Mouse (Mus musculus): ENCODE data around the gene Lamtor2. TPM values are rescaled to one million over a fixed set of nuclear protein-coding genes. Genes with fewer than 3 reads are reported as not detected.

The Lamtor2 gene
- polyA plus RNA-seq, 1 experiment from 2014 or later, result 182 TPM

- H3K4me2 ChIP-seq (replicated peaks), result no peak overlapping the region
- 91% methylated on average over 3 of the region's 3 CpGs for WGBS
- H3K27ac ChIP-seq, result no peak overlapping the region
- no peak for ATAC-seq
- no peaks in the 10 kb centered on the region for H3K27me3 ChIP-seq
- no peak overlapping the region for H3K4me3 ChIP-seq (replicated peaks)
- H3K9me3 ChIP-seq, result no peaks in the 10 kb centered on the region
- H3K36me3 ChIP-seq, result peaks cover 92% of the 10 kb centered on the region
- H3K9ac ChIP-seq (replicated peaks), result no peak overlapping the region
- peaks cover 5% of the 10 kb centered on the region for H3K4me1 ChIP-seq (replicated peaks)
These were observed 13.2 kb upstream of the Lamtor2 start for GRCm38 (mm10) chr3:88566116-88566515.

- Histone ChIP-seq H3K9ac (replicated peaks) (no peak overlapping the region), H3K27ac (no peak overlapping the region), H3K36me3 (peaks cover 98% of the 10 kb centered on the region), H3K27me3 (no peaks in the 10 kb centered on the region), H3K4me3 (replicated peaks) (no peak overlapping the region), H3K9me3 (no peaks in the 10 kb centered on the region), H3K4me2 (replicated peaks) (no peak overlapping the region), H3K4me1 (replicated peaks) (peaks cover 5% of the 10 kb centered on the region)
- ATAC-seq, result no peak
- 81% methylated on average over 7 of the region's 7 CpGs for WGBS
These were observed 11.1 kb upstream of the Lamtor2 start for GRCm38 (mm10) chr3:88563966-88564365.

- ATAC-seq, result no peak
- no peak overlapping the region for H3K9ac ChIP-seq (replicated peaks)
- 64% methylated on average over 4 of the region's 4 CpGs for WGBS
- H3K27ac ChIP-seq, result no peak overlapping the region
- H3K27me3 ChIP-seq, result no peaks in the 10 kb centered on the region
- no peaks in the 10 kb centered on the region for H3K9me3 ChIP-seq
- H3K4me1 ChIP-seq (replicated peaks), result peaks cover 5% of the 10 kb centered on the region
- H3K4me3 ChIP-seq (replicated peaks), result no peak overlapping the region
- peaks cover 98% of the 10 kb centered on the region for H3K36me3 ChIP-seq
- H3K4me2 ChIP-seq (replicated peaks), result no peak overlapping the region
These were observed 10.6 kb upstream of the Lamtor2 start for GRCm38 (mm10) chr3:88563442-88563841.

GRCm38 (mm10) chr3:88561989-88562388, 9.1 kb upstream of the Lamtor2 start:
- no peak overlapping the region for H3K4me3 ChIP-seq (replicated peaks)
- 68% methylated on average over 4 of the region's 4 CpGs for WGBS
- no peaks in the 10 kb centered on the region for H3K9me3 ChIP-seq
- no peak overlapping the region for H3K9ac ChIP-seq (replicated peaks)
- H3K27ac ChIP-seq, result no peak overlapping the region
- H3K36me3 ChIP-seq, result peaks cover 97% of the 10 kb centered on the region
- no peak overlapping the region for H3K4me2 ChIP-seq (replicated peaks)
- no peaks in the 10 kb centered on the region for H3K27me3 ChIP-seq
- H3K4me1 ChIP-seq (replicated peaks), result peaks cover 5% of the 10 kb centered on the region
- ATAC-seq, result no peak

- Histone ChIP-seq H3K4me3 (replicated peaks) (no peak overlapping the region), H3K27me3 (no peaks in the 10 kb centered on the region), H3K4me2 (replicated peaks) (no peak overlapping the region), H3K27ac (no peak overlapping the region), H3K9ac (replicated peaks) (no peak overlapping the region), H3K4me1 (replicated peaks) (peaks cover 23% of the 10 kb centered on the region), H3K9me3 (no peaks in the 10 kb centered on the region), H3K36me3 (peaks cover 92% of the 10 kb centered on the region)
- ATAC-seq, result no peak
- 95% methylated on average over 9 of the region's 9 CpGs for WGBS
These were observed 6.7 kb upstream of the Lamtor2 start for GRCm38 (mm10) chr3:88559596-88559995.

- Histone ChIP-seq H3K4me2 (replicated peaks) (no peak overlapping the region), H3K9me3 (no peaks in the 10 kb centered on the region), H3K4me3 (replicated peaks) (no peak overlapping the region), H3K27me3 (no peaks in the 10 kb centered on the region), H3K36me3 (peaks cover 63% of the 10 kb centered on the region), H3K9ac (replicated peaks) (no peak overlapping the region), H3K4me1 (replicated peaks) (peaks cover 30% of the 10 kb centered on the region), H3K27ac (no peak overlapping the region)
- ATAC-seq, result no peak
- 92% methylated on average over 8 of the region's 8 CpGs for WGBS
These were observed 3.7 kb upstream of the Lamtor2 start for GRCm38 (mm10) chr3:88556616-88557015.

DNA sequence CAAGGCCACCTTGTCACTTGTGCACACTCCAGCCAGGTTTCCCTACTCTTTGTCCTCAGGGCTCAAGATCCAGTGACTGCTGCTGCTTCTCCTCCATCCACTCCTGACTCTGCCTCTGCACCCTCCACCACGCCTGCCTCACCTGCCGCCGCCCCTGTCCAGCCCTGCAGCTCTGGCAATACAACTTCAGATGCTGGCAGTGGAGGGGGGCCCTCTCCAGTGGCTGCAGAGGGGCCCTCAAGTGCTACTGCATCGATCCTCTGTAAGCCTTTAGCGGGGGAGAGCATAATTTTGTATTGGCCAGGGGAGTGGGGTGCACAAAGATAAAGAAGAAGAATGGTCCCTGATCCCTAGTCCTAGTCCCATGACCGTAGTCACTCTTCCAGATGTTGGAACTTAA, 2.9 kb upstream of the Lamtor2 start:
- H3K4me2 ChIP-seq (replicated peaks), result no peak overlapping the region
- no peak overlapping the region for H3K4me3 ChIP-seq (replicated peaks)
- no peaks in the 10 kb centered on the region for H3K27me3 ChIP-seq
- H3K9ac ChIP-seq (replicated peaks), result no peak overlapping the region; the same call in 1 of the 2 replicates
- peaks cover 54% of the 10 kb centered on the region for H3K36me3 ChIP-seq
- no peak for ATAC-seq
- H3K27ac ChIP-seq, result no peak overlapping the region
- no peaks in the 10 kb centered on the region for H3K9me3 ChIP-seq
- WGBS, result 98% methylated on average over 6 of the region's 6 CpGs
- H3K4me1 ChIP-seq (replicated peaks), result peaks cover 37% of the 10 kb centered on the region

- no peak overlapping the region for H3K27ac ChIP-seq
- H3K9ac ChIP-seq (replicated peaks), result peak overlapping the region; percentile 42; the same call in 1 of the 2 replicates
- H3K4me3 ChIP-seq (replicated peaks), result peak overlapping the region; percentile 93
- no peaks in the 10 kb centered on the region for H3K9me3 ChIP-seq
- 83% methylated on average over 5 of the region's 5 CpGs for WGBS
- H3K36me3 ChIP-seq, result peaks cover 48% of the 10 kb centered on the region
- no peaks in the 10 kb centered on the region for H3K27me3 ChIP-seq
- H3K4me1 ChIP-seq (replicated peaks), result peaks cover 40% of the 10 kb centered on the region
- ATAC-seq, result no peak
- H3K4me2 ChIP-seq (replicated peaks), result peak overlapping the region; percentile 81
These were observed 2.3 kb upstream of the Lamtor2 start for GRCm38 (mm10) chr3:88555069-88555605.

DNA sequence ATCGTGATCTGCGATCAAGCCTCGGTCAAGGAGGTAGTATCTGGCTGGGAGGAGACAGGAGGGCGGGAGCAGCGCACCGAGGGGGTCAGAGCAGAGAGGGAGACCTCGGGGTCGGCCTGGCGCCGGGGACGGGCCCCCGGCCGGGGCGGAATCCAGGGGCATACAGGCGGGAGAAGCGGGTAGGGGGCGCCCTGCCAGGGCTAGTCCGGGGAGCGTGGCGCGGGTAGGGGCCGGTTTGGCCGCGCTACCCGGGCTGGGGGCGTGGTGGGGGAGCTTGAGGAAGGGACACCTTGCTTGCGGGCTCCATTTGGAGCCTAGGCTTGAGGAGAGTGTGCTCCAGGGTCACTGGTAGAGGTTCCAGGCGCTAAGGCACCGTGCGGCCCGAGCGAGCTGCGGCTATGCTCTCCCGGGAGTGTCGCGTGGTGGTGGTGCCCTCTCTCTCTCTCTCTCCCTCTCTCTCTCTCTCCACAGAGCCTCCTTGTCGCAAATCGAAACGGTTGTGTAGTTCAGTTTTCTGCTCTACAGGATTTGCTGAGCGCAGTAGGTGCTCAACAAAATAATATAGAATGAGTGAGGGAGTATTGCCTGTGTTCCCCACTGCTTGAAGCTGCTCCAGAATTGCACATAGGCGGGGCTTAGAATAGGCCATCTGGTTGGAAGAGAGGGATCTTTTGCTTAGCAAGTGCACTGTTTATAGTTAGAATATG, 1.2 kb upstream of the Lamtor2 start:
- no peaks in the 10 kb centered on the region for H3K9me3 ChIP-seq
- no peaks in the 10 kb centered on the region for H3K27me3 ChIP-seq
- H3K4me3 ChIP-seq (replicated peaks), result peak overlapping the region; percentile 93
- peak overlapping the region; percentile 93 for H3K27ac ChIP-seq
- H3K4me2 ChIP-seq (replicated peaks), result peak overlapping the region; percentile 81
- WGBS, result 0% methylated on average over 40 of the region's 41 CpGs
- peak; percentile 65 for ATAC-seq
- peaks cover 39% of the 10 kb centered on the region for H3K36me3 ChIP-seq
- peak overlapping the region; percentile 92 for H3K9ac ChIP-seq (replicated peaks)
- H3K4me1 ChIP-seq (replicated peaks), result peaks cover 43% of the 10 kb centered on the region

DNA sequence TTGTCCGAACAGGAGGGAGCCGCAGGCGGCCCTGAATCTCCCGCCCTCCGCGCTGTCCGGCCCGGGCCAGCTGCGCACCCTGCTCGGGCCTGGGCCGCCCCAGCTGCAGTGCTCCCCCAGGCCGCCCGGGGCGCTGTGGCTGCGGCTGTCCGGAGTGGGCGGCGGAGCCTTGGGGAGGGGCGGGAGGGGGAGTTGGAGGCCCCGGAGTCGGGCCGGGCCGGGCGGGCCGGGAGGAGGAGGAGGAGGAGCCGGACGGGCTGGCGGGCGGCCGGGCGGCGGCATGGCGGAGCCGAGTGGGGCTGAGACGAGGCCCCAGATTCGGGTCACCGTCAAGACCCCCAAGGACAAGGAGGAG, 628 bp upstream of the Lamtor2 start, which contains the start of gene Ubqln4:
TSS of gene Ubqln4 (plus strand) at position 234 of the 355 bp plus-strand sequence.
- Histone ChIP-seq H3K27ac (peak within 1 kb of the TSS; percentile 93), H3K4me2 (replicated peaks) (peak within 1 kb of the TSS; percentile 81), H3K27me3 (no peaks in the 10 kb centered on the region), H3K9ac (replicated peaks) (peak within 1 kb of the TSS; percentile 92), H3K9me3 (no peaks in the 10 kb centered on the region), H3K36me3 (peaks cover 35% of the 10 kb centered on the region), H3K4me3 (replicated peaks) (peak within 1 kb of the TSS; percentile 93), H3K4me1 (replicated peaks) (peaks cover 43% of the 10 kb centered on the region)
- ATAC-seq, result peak; percentile 87
- under 1% methylated on average over 25 of the region's 37 CpGs for WGBS

- peak overlapping the region; percentile 77 for H3K9ac ChIP-seq (replicated peaks)
- no peaks in the 10 kb centered on the region for H3K27me3 ChIP-seq
- peaks cover 43% of the 10 kb centered on the region for H3K4me1 ChIP-seq (replicated peaks)
- peak overlapping the region; percentile 81 for H3K4me2 ChIP-seq (replicated peaks)
- H3K9me3 ChIP-seq, result no peaks in the 10 kb centered on the region
- peak overlapping the region; percentile 93 for H3K27ac ChIP-seq
- H3K4me3 ChIP-seq (replicated peaks), result peak overlapping the region; percentile 93
- H3K36me3 ChIP-seq, result peaks cover 23% of the 10 kb centered on the region
- no peak for ATAC-seq
- 29% methylated on average over 16 of the region's 16 CpGs for WGBS
These were observed 710 bp downstream of the Lamtor2 start for GRCm38 (mm10) chr3:88552082-88552645.

GRCm38 (mm10) chr3:88551586-88551985, 1.3 kb downstream of the Lamtor2 start:
- peak overlapping the region; percentile 81 for H3K4me2 ChIP-seq (replicated peaks)

More at GRCm38 (mm10) chr3:88551586-88551985, 1.3 kb downstream of the Lamtor2 start:
- peak overlapping the region; percentile 77 for H3K9ac ChIP-seq (replicated peaks)
- H3K4me3 ChIP-seq (replicated peaks), result peak overlapping the region; percentile 93
- H3K36me3 ChIP-seq, result peaks cover 17% of the 10 kb centered on the region
- 88% methylated on average over 4 of the region's 4 CpGs for WGBS
- ATAC-seq, result no peak
- no peak overlapping the region for H3K27ac ChIP-seq
- no peaks in the 10 kb centered on the region for H3K9me3 ChIP-seq
- H3K4me1 ChIP-seq (replicated peaks), result peaks cover 39% of the 10 kb centered on the region
- no peaks in the 10 kb centered on the region for H3K27me3 ChIP-seq
